Mouse (Mus musculus) lung, embryonic 15.5 days (tissue): Measurements from ENCODE around the gene Fbxo47. TPM values are rescaled to one million over a fixed set of nuclear protein-coding genes. Genes with fewer than 3 reads are reported as not detected.

Experiments
- ATAC-seq: fragments of 200-750 bp; cut with Nextera tagmentation; 2 replicates; pipeline ENCODE4 v1.8.0; 2017; ENCODE audit warnings: moderate number of reproducible peaks, borderline replicate concordance; ENCODE audit not compliant: low FRiP score, low TSS enrichment; ENCODE audit errors: extremely low read depth
- H3K27ac ChIP-seq: fragments of 300-500 bp; sonication (generic); 2 replicates; pipeline ENCODE4 v1.5.1; 2015; ENCODE audit warnings: moderate library complexity, mild to moderate bottlenecking, inconsistent platforms
- H3K27me3 ChIP-seq: fragments of 300-500 bp; sonication (generic); 2 replicates; pipeline ENCODE4 v1.6.1; 2015; ENCODE audit warnings: inconsistent platforms
- H3K36me3 ChIP-seq: fragments of 300-500 bp; sonication (generic); 2 replicates; pipeline ENCODE4 v1.6.1; 2015; ENCODE audit warnings: inconsistent platforms
- H3K4me1 ChIP-seq: fragments of 300-500 bp; sonication (generic); 2 replicates; pipeline ENCODE4 v1.6.1; 2015; ENCODE audit warnings: inconsistent platforms
- H3K4me2 ChIP-seq: fragments of 300-500 bp; sonication (generic); 2 replicates; pipeline ENCODE4 v1.6.1; 2015; ENCODE audit warnings: inconsistent platforms, mild to moderate bottlenecking, moderate library complexity
- H3K4me3 ChIP-seq: fragments of 300-500 bp; sonication (generic); 2 replicates; pipeline ENCODE4 v1.5.1; 2015; ENCODE audit warnings: mild to moderate bottlenecking, inconsistent platforms
- H3K9ac ChIP-seq: fragments of 300-500 bp; sonication (generic); 2 replicates; pipeline ENCODE4 v1.6.1; 2015; ENCODE audit warnings: inconsistent platforms
- H3K9me3 ChIP-seq: fragments of 300-500 bp; sonication (generic); 2 replicates; pipeline ENCODE4 v1.6.1; 2016; ENCODE audit warnings: inconsistent platforms
- WGBS: fragments of 180-500 bp; shearing (Covaris S2); methylation state at CpG from one replicate; pipeline ENCODE4 v1.1.7; 2015; 5-methylcytosine and 5-hydroxymethylcytosine counted together
- polyA plus RNA-seq: library from polyadenylated mRNA; unstranded; fragments of >200 nt; fragmentation: Nextera tagmentation; extraction: Ambion mirVana; gene quantifications from 2 replicates; pipeline ENCODE4 v1.2.1, GENCODE M21; 2015

Fbxo47 gene
- polyA plus RNA-seq, 1 experiment from 2014 or later: 0.64 TPM

DNA sequence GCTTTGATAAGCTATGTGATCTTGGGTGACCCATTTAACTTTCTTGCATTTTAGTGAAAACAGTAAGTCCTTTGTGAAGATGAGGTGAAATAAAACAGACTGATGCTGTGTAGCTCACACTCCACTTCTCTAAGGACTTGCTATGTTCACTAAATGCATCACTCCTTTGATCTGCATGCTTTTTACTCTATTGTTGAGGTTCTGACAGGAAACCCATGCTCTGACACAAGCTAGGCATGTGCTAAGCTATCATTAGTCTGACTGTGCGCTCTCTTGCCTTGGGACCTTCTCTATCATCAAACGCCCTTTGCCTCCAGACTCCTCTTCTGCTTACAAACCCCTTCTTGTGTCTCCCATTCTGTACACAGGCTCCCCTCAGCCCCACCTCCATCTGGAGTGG lies 21.6 kb upstream of the Fbxo47 start:
- no peaks in the 10 kb centered on the region for H3K9me3 ChIP-seq
- ATAC-seq: no peak
- 90% methylated on average over 2 of the region's 2 CpGs for WGBS
- H3K27me3 ChIP-seq: no peaks in the 10 kb centered on the region
- no peak overlapping the region for H3K4me2 ChIP-seq
- no peak overlapping the region for H3K27ac ChIP-seq
- H3K9ac ChIP-seq: no peak overlapping the region
- no peak overlapping the region for H3K4me3 ChIP-seq
- no peaks in the 10 kb centered on the region for H3K4me1 ChIP-seq
- H3K36me3 ChIP-seq: no peaks in the 10 kb centered on the region

GRCm38 (mm10) chr11:97904801-97905200 lies 20.8 kb upstream of the Fbxo47 start:
- Histone ChIP-seq H3K36me3 (no peaks in the 10 kb centered on the region), H3K4me2 (no peak overlapping the region), H3K27ac (no peak overlapping the region), H3K4me3 (no peak overlapping the region), H3K9me3 (no peaks in the 10 kb centered on the region), H3K4me1 (no peaks in the 10 kb centered on the region), H3K27me3 (no peaks in the 10 kb centered on the region), H3K9ac (no peak overlapping the region)
- no peak for ATAC-seq
- 79% methylated on average over 13 of the region's 13 CpGs for WGBS

DNA sequence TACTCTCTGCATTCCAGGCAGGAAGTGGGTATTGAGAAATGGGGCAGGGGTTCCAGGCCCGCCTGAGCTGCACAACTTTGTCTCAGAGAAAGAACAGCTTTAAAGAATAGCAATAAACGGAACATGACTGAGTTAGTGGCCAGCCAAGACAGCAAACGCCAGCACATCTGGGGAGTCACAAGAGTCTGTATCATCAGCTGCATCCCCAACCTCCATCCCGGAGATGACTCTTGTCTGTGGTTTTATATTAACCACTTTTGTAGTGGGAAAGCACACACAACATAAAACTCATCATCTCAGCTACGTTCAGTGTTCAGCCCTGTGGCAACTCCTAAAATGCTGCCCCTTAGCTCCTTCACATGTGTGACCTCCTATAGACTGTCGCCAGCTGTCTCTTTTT lies 17.9 kb upstream of the Fbxo47 start:
- Histone ChIP-seq H3K27ac (no peak overlapping the region), H3K27me3 (no peaks in the 10 kb centered on the region), H3K4me3 (no peak overlapping the region), H3K9ac (no peak overlapping the region), H3K4me2 (no peak overlapping the region), H3K4me1 (0 out of 2 replicates have a peak, but pooled peaks cover 2% of the 10 kb centered on the region), H3K9me3 (no peaks in the 10 kb centered on the region), H3K36me3 (no peaks in the 10 kb centered on the region)
- ATAC-seq: no peak
- WGBS: 50% methylated on average over 6 of the region's 6 CpGs

- no peaks in the 10 kb centered on the region for H3K36me3 ChIP-seq
- H3K27me3 ChIP-seq: no peaks in the 10 kb centered on the region
- H3K9ac ChIP-seq: no peak overlapping the region
- WGBS: 2% methylated on average over 2 of the region's 2 CpGs
- H3K27ac ChIP-seq: no peak overlapping the region
- no peak overlapping the region for H3K4me2 ChIP-seq
- H3K4me3 ChIP-seq: no peak overlapping the region
- peak; percentile 44; the same call in 1 of the 2 replicates for ATAC-seq
- H3K4me1 ChIP-seq: 0 out of 2 replicates have a peak, but pooled peaks cover 4% of the 10 kb centered on the region
- no peaks in the 10 kb centered on the region for H3K9me3 ChIP-seq
These were observed 15.9 kb upstream of the Fbxo47 start for GRCm38 (mm10) chr11:97899822-97900221.

GRCm38 (mm10) chr11:97897568-97898185 lies 13.7 kb upstream of the Fbxo47 start:
- Histone ChIP-seq H3K4me1 (0 out of 2 replicates have a peak, but pooled peaks cover 4% of the 10 kb centered on the region), H3K27me3 (no peaks in the 10 kb centered on the region), H3K36me3 (no peaks in the 10 kb centered on the region), H3K4me2 (no peak overlapping the region), H3K9ac (no peak overlapping the region), H3K9me3 (no peaks in the 10 kb centered on the region), H3K27ac (no peak overlapping the region), H3K4me3 (no peak overlapping the region)
- WGBS: 60% methylated on average over 3 of the region's 3 CpGs
- ATAC-seq: no peak

DNA sequence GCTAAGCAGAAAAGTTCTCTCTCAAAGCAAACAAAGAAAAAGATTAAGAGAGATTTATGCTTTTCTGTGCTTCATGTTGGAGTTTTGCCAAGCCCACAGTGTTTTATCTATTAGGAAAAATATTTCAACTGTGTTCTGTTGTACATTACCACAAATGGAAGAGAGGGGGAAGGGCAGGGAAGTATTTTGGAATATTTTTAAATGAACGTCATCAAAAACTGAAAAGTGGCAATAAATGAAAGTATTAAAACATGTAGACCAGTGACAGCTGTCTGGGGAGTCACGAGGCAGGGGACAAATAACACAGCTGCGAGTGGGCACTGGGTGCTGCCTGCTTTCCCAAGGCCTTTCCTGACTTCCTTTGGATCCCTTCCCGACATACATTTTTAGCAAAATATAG lies 12.7 kb upstream of the Fbxo47 start:
- Histone ChIP-seq H3K9me3 (no peaks in the 10 kb centered on the region), H3K9ac (no peak overlapping the region)
- ATAC-seq: no peak

GRCm38 (mm10) chr11:97891821-97892220 lies 7.9 kb upstream of the Fbxo47 start:
- H3K27me3 ChIP-seq: no peaks in the 10 kb centered on the region
- 0 out of 2 replicates have a peak, but pooled peaks cover 2% of the 10 kb centered on the region for H3K4me1 ChIP-seq
- no peak overlapping the region for H3K4me3 ChIP-seq
- no peaks in the 10 kb centered on the region for H3K36me3 ChIP-seq
- H3K4me2 ChIP-seq: no peak overlapping the region
- WGBS: 74% methylated on average over 5 of the region's 5 CpGs
- no peak for ATAC-seq
- H3K27ac ChIP-seq: no peak overlapping the region
- no peaks in the 10 kb centered on the region for H3K9me3 ChIP-seq
- H3K9ac ChIP-seq: no peak overlapping the region

More for the DNA sequence above, 12.7 kb upstream of the Fbxo47 start:
- peak overlapping the region; percentile 43; the same call in 1 of the 2 replicates for H3K27ac ChIP-seq
- H3K4me1 ChIP-seq: 0 out of 2 replicates have a peak, but pooled peaks cover 4% of the 10 kb centered on the region
- H3K4me2 ChIP-seq: no peak overlapping the region
- no peaks in the 10 kb centered on the region for H3K36me3 ChIP-seq
- no peaks in the 10 kb centered on the region for H3K27me3 ChIP-seq
- H3K4me3 ChIP-seq: no peak overlapping the region
- WGBS: 29% methylated on average over 4 of the region's 4 CpGs

- Histone ChIP-seq H3K4me3 (no peak overlapping the region), H3K27ac (no peak overlapping the region), H3K36me3 (no peaks in the 10 kb centered on the region), H3K4me2 (0 out of 2 replicates have a peak overlapping the region, but pooled peaks have one; percentile 67), H3K4me1 (no peaks in the 10 kb centered on the region), H3K9ac (no peak overlapping the region), H3K27me3 (no peaks in the 10 kb centered on the region), H3K9me3 (no peaks in the 10 kb centered on the region)
- 95% methylated on average over 2 of the region's 2 CpGs for WGBS
- ATAC-seq: no peak
These were observed 1.5 kb upstream of the Fbxo47 start for GRCm38 (mm10) chr11:97885296-97885915.

GRCm38 (mm10) chr11:97884601-97885185 lies 739 bp upstream of the Fbxo47 start:
- H3K27ac ChIP-seq: peak overlapping the region; percentile 90
- ATAC-seq: peak; percentile 4; the same call in 1 of the 2 replicates
- WGBS: 23% methylated on average over 7 of the region's 7 CpGs
- H3K9ac ChIP-seq: peak overlapping the region; percentile 44
- no peaks in the 10 kb centered on the region for H3K4me1 ChIP-seq
- H3K4me3 ChIP-seq: peak overlapping the region; percentile 59
- H3K9me3 ChIP-seq: no peaks in the 10 kb centered on the region
- H3K27me3 ChIP-seq: no peaks in the 10 kb centered on the region
- H3K4me2 ChIP-seq: peak overlapping the region; percentile 67
- no peaks in the 10 kb centered on the region for H3K36me3 ChIP-seq

GRCm38 (mm10) chr11:97883542-97883917 lies 424 bp downstream of the Fbxo47 start:
- H3K4me1 ChIP-seq: no peaks in the 10 kb centered on the region
- peak overlapping the region; percentile 67 for H3K4me2 ChIP-seq
- peak overlapping the region; percentile 90 for H3K27ac ChIP-seq
- ATAC-seq: peak; percentile 41; the same call in 1 of the 2 replicates
- no peaks in the 10 kb centered on the region for H3K27me3 ChIP-seq
- H3K9me3 ChIP-seq: no peaks in the 10 kb centered on the region
- 5% methylated on average over 26 of the region's 26 CpGs for WGBS
- no peaks in the 10 kb centered on the region for H3K36me3 ChIP-seq
- peak overlapping the region; percentile 59 for H3K4me3 ChIP-seq
- H3K9ac ChIP-seq: peak overlapping the region; percentile 45

DNA sequence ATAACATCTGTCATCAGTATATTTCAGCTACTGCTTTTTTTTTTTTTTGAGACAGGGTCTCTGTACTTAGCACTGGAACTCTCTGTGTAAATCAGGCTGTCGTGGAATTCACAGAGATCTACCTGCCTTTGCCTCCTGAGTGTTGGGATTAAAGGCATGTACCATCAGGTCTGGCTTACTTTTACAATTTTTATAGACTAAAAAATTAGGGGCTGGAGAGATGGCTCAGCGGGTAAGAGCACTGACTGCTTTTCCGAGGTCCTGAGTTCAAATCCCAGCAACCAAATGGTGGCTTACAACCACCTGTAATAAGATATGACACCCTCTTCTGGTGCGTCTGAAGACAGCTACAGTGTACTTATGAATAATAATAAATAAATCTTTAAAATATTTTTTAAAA lies 3.6 kb downstream of the Fbxo47 start:
- no peak overlapping the region for H3K4me2 ChIP-seq
- no peaks in the 10 kb centered on the region for H3K9me3 ChIP-seq
- H3K27ac ChIP-seq: no peak overlapping the region
- no peaks in the 10 kb centered on the region for H3K27me3 ChIP-seq
- no peak overlapping the region for H3K9ac ChIP-seq
- 83% methylated on average over 4 of the region's 4 CpGs for WGBS
- H3K4me1 ChIP-seq: no peaks in the 10 kb centered on the region
- no peaks in the 10 kb centered on the region for H3K36me3 ChIP-seq
- H3K4me3 ChIP-seq: no peak overlapping the region
- no peak for ATAC-seq

DNA sequence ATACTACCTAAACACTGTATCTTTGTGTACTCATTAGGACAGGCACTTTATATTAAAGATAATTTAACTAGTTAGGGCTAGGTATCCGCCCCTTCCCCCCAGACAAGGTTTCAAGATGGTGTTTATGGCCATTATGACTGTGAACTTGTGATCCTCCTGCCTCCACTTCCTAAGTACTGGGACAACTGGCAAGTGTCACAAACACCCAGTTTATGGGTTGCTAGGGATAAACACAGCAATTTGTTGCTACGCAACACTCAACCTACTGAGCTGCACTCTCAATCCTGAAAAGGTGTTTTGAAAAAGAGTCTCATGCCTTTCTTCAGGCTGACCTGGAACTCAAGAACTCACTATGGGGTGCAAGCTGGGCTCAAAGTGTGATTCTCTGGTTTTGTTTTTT lies 6.6 kb downstream of the Fbxo47 start:
- Histone ChIP-seq H3K27me3 (no peaks in the 10 kb centered on the region), H3K27ac (no peak overlapping the region), H3K36me3 (no peaks in the 10 kb centered on the region), H3K4me3 (no peak overlapping the region), H3K9me3 (no peaks in the 10 kb centered on the region), H3K4me1 (no peaks in the 10 kb centered on the region), H3K4me2 (no peak overlapping the region), H3K9ac (no peak overlapping the region)
- ATAC-seq: no peak
- WGBS: 38% methylated on average over 2 of the region's 2 CpGs
